Mouse (Mus musculus) naive thymus-derived CD4-positive, alpha-beta T cell, adult 5 months (primary cell): ENCODE data around the gene Usp3. TPM values are rescaled to one million over a fixed set of nuclear protein-coding genes. Genes with fewer than 3 reads are reported as not detected.

Experiments used
- polyA plus RNA-seq: library from polyadenylated mRNA; unstranded; fragments of 100-300 nt; shearing (Covaris generic); gene quantifications from one replicate; pipeline ENCODE4 v1.2.1, GENCODE M21; 2017

The Usp3 gene
- 250 TPM for polyA plus RNA-seq

GRCm38 (mm10) chr9:66592708-66593612 is at the start of gene Usp3:
TSS of gene Usp3 (minus strand) at chr9:66593142.

GRCm38 (mm10) chr9:66514256-66514770 is 78.6 kb downstream of the Usp3 start, which contains the start of gene Fbxl22:
TSS of gene Fbxl22 (minus strand) at chr9:66514593.

Other genes with a start within 250 kb of the Usp3 start
- 52.6 TPM for gene Herc1, start 242.7 kb downstream of the Usp3 start, polyA plus RNA-seq
- 1.6 TPM for gene Fbxl22, start 78.5 kb downstream of the Usp3 start, polyA plus RNA-seq
- 2.4 TPM for gene Car12, start 120.5 kb upstream of the Usp3 start, polyA plus RNA-seq
- gene Aph1b, start 202.3 kb upstream of the Usp3 start, polyA plus RNA-seq: 0.56 TPM
- gene Gm10647, start 203.9 kb upstream of the Usp3 start, polyA plus RNA-seq: not detected
- gene Aph1c, start 241.6 kb upstream of the Usp3 start, polyA plus RNA-seq: 0.31 TPM